Mouse (Mus musculus): ENCODE results near the gene Pno1. TPM values are rescaled to one million over a fixed set of nuclear protein-coding genes. Genes with fewer than 3 reads are reported as not detected.

Gene Pno1
- 8.5 and 8.8 TPM in 2 replicates for polyA plus RNA-seq (2012; rRNA removed)

DNA sequence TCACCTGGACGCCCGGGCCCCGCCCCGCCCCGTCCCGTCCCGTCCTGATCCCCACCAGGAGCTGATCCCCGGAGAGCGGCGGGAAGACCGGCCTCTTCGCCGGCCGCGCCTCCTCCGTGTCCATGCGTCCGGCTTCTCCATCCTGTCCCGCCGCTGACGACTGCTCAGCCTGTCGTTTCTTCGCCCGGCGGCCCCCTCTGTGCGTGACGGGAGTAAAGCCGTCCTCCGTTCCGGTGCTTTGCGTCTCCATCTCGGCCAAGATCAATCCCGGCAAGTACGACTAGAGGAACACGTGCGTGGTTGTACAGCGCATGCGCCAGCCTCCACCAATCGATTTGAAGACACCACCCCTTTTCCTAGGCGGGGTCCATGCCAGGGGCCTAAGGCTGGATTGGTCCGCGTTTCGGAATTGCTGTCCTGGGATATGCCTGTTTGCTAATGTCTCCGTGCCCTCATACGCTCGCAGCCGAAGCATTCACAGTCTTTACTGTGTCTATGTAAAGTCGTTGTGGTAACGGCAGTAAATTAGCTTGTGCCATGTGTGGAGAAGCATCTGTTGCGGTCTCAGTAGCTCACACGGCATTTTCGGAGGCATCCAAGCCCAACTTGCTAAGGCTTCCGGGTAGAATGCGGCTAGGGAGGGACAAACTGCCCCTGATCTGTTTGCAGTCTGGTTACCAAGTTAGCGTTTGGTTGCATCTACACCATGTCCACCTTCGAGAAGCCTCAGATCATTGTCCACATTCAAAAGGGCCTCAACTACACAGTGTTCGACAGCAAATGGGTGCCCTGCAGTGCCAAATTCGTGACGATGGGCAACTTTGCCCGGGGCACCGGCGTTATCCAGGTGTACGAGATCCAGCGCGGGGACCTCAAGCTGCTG is at the start of gene Pno1:
TSS of gene Pno1 (minus strand) at position 311 of the 883 bp plus-strand sequence.

DNA sequence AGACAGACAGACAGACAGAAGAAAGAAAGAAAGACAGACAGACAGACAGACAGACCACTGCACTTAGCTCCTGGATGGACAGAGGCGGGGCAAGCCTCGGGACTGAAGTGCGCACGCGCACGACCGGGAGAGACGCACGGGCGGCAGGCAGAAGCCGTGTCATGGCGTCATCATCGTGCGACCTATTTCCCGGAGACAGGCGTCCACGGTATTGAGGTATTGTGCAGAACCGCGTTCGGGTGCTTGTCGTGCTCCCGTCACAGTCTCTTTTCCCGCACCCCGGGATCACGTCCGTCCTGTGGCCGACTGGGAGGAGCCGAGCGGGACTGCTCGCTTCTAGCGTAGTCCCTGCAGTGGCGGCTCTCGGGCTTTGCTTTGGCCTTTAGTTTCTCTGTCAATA is 46.1 kb upstream of the Pno1 start, which contains the start of gene C1d:
TSS of gene C1d (plus strand) at position 137 of the 400 bp plus-strand sequence.

DNA sequence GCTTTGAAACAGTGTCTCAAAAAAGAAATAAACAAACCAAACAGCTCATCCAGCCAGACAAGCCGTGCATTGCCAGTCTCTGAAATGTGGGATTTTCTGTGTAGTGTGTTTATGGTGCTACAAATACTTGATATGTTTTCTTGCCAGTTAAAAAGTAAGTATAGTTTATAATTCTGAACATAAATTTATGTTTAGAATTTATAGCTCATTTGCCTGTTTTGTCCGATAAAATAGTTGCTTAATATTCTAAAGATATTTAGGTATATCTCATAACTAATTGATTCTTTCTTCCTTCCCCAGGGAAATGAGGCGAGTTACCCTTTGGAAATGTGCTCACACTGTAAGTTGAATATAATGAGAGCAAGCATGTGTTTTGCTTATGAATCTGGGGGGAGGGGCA is 29.6 kb downstream of the Pno1 start, which contains the start of gene Wdr92:
TSS of gene Wdr92 (plus strand) at position 301 of the 400 bp plus-strand sequence.

DNA sequence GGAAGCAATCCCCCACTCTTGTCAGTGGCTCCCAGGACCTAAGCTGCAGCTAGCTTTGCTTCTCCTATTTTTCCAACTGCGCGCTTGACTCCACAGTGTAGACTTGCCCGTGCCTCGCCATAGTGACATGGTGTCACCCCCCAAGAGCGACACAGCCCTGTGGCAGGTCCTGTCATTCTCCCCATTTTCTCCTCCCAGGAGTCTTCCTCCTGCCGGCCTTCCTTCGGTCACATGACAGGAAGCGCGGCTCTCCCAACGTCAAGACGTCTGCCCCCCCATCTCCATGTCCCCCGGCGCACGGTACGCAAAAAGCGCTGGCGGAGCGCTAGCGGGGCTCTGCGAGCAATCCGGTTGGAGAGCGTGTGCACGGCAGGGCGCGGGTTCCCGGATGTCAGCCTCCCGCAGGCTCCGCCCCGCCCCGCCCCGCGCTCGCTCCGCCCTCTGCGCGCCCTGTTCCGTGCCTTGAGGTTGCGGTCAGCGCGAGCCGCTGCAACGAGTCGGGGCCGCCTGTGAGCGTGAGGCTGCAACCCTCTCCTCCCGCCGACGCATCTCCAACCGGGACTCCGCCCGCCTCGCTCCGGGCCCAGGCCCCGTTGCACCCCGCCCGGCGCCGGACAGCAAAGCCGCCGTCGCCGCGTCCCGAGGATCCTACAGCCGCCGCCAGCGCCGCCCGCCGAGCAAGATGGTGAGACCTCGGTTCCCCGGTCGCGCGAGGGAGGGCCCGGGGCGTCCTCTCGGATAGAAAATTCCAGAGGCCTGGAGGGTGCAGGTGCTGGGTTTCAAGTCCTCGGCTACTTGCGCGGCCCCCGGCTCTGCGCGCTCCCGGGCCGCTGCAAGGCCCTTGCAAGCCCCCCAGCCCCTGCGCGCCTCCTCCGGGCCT is 52.3 kb downstream of the Pno1 start, which contains the start of gene Ppp3r1:
TSS of gene Ppp3r1 (plus strand) at position 406 of the 880 bp plus-strand sequence.

Other genes with a start within 250 kb of the Pno1 start
- gene Cnrip1, start 160.0 kb downstream of the Pno1 start, polyA plus RNA-seq (2012; rRNA removed), result 4.1 TPM in 2 replicates
- gene Plek, start 159.2 kb downstream of the Pno1 start, polyA plus RNA-seq (2012; rRNA removed), result 10.5 and 10.7 TPM in 2 replicates
- 14.9 and 15.8 TPM in 2 replicates for gene Ppp3r1, start 52.3 kb downstream of the Pno1 start, polyA plus RNA-seq (2012; rRNA removed)
- 5.8 and 6.3 TPM in 2 replicates for gene Wdr92, start 29.5 kb downstream of the Pno1 start, polyA plus RNA-seq (2012; rRNA removed)
- 16.3 and 17.6 TPM in 2 replicates for gene C1d, start 46.0 kb upstream of the Pno1 start, polyA plus RNA-seq (2012; rRNA removed)